Mouse (Mus musculus) limb, embryonic 14.5 days (tissue): ENCODE results near the gene Stpg1. TPM values are rescaled to one million over a fixed set of nuclear protein-coding genes. Genes with fewer than 3 reads are reported as not detected.

Experiments
- ATAC-seq: fragments of 200-750 bp; cut with Nextera tagmentation; 2 replicates; pipeline ENCODE4 v1.8.0; 2017; ENCODE audit warnings: low read depth, moderate number of reproducible peaks, moderate TSS enrichment; ENCODE audit not compliant: low FRiP score
- DNase-seq: peaks from one replicate; pipeline ENCODE4 v3.0.0-alpha.2; 2015; ENCODE audit warnings: low spot score
- H3K27ac ChIP-seq: fragments of 300-500 bp; sonication (generic); replicated peaks from 2 replicates; pipeline ENCODE4 v1.5.1; 2014; ENCODE audit warnings: low read depth, mild to moderate bottlenecking, low read length, moderate library complexity, mixed read lengths
- H3K27me3 ChIP-seq: fragments of 300-500 bp; sonication (generic); 2 replicates; pipeline ENCODE4 v1.6.1; 2014; ENCODE audit warnings: low read length, mixed read lengths; ENCODE audit not compliant: control insufficient read depth, insufficient read depth
- H3K36me3 ChIP-seq: fragments of 300-500 bp; sonication (generic); 2 replicates; pipeline ENCODE4 v1.6.1; 2014; ENCODE audit warnings: mild to moderate bottlenecking, low read length, moderate library complexity, mixed read lengths; ENCODE audit not compliant: control insufficient read depth, insufficient read depth
- H3K4me1 ChIP-seq: fragments of 300-500 bp; sonication (generic); 2 replicates; pipeline ENCODE4 v1.6.1; 2014; ENCODE audit warnings: antibody characterized with exemption, low read length, mixed read lengths; ENCODE audit not compliant: control insufficient read depth, insufficient read depth
- H3K4me2 ChIP-seq: fragments of 300-500 bp; sonication (generic); replicated peaks from 2 replicates; pipeline ENCODE4 v1.6.1; 2014; ENCODE audit warnings: low read depth, mild to moderate bottlenecking, low read length, moderate library complexity; ENCODE audit not compliant: severe bottlenecking
- H3K4me3 ChIP-seq: fragments of 300-500 bp; sonication (generic); replicated peaks from 2 replicates; pipeline ENCODE4 v1.5.1; 2014; ENCODE audit warnings: low read length
- H3K9ac ChIP-seq: fragments of 300-500 bp; sonication (generic); 2 replicates; pipeline ENCODE4 v1.6.1; 2014; ENCODE audit warnings: mild to moderate bottlenecking, low read depth, low read length, moderate library complexity; ENCODE audit not compliant: severe bottlenecking
- H3K9me3 ChIP-seq: fragments of 300-500 bp; sonication (generic); 2 replicates; pipeline ENCODE4 v1.6.1; 2016; ENCODE audit warnings: low read length; ENCODE audit not compliant: control insufficient read depth
- POLR2A ChIP-seq: fragments of 200-500 bp; IDR thresholded peaks from 2 replicates; pipeline ENCODE4 v1.8.0; 2012; ENCODE audit warnings: inconsistent platforms, mild to moderate bottlenecking, moderate library complexity, borderline replicate concordance; ENCODE audit not compliant: insufficient read depth, insufficient read length; ENCODE audit errors: extremely low read depth
- WGBS: fragments of 180-500 bp; shearing (Covaris S2); extraction: QIAGEN DNeasy Blood & Tissue Kit; methylation state at CpG from one replicate; pipeline ENCODE4 v1.1.7; 2014; 5-methylcytosine and 5-hydroxymethylcytosine counted together
- polyA plus RNA-seq, 2 experiments: library from polyadenylated mRNA; depleted of rRNA in 1 of 2; stranded (reverse) in 1 of 2; unstranded in 1 of 2; fragments of >200 nt; fragmentation: Nextera tagmentation in 1 of 2; extraction: Ambion mirVana in 1 of 2; gene quantifications; 2 replicates each; pipeline versions ENCODE4 v1.2.1 to v1.2.3; 2012 to 2014

Gene Stpg1
- polyA plus RNA-seq, 2 experiments, result 0.15 to 0.20 TPM

- Histone ChIP-seq H3K9me3 (no peaks in the 10 kb centered on the region), H3K36me3 (no peaks in the 10 kb centered on the region), H3K27ac (no peak overlapping the region), H3K27me3 (no peaks in the 10 kb centered on the region), H3K9ac (no peak overlapping the region), H3K4me2 (no peak overlapping the region), H3K4me1 (peaks cover 10% of the 10 kb centered on the region; the same call in 1 of the 2 replicates), H3K4me3 (no peak overlapping the region)
- WGBS, result 81% methylated on average over 11 of the region's 11 CpGs
- no peak for TF ChIP-seq POLR2A
- ATAC-seq (no peak), DNase-seq (no peak)
These were observed 11.2 kb downstream of the Stpg1 start for GRCm38 (mm10) chr4:135505794-135506193.

DNA sequence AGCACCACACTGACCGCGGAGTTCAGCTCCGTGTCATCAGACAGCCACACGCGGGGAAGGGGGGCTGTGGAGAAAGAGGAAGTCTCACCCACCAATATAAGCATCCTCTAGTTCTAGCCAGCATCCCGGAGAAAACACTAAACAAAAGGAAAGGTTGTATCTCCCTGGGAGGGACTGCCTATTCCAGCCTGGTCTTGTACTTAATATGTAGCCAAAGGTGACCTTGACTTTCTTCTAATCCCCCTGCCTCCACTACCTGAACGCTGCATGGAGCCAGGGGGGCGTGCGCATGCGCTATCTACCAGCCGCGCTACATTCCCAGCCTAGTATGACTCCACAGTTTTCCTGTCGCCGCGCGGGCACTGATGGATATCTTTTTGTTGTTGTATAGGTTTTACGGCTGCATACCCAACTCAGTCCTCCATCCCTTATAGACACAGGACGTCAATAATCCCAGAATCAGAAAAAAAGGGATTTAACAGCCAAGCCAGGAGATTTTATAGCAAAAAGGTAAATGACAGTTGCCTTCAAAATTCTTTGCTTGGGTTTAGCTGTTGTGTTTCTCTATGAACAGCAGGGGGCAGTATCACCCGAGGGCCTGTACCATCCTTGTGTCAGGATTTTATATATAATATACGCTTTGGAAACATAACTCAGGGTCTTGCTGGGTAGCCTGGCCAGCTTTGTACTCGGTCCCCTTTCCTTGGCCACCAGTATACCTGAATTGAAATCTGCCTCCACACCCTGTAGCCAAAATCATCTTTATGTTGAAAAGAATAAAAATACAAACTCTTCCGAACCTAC is 13.2 kb downstream of the Stpg1 start:
- DNase-seq (peak; percentile 61), ATAC-seq (no peak)
- no peaks in the 10 kb centered on the region for H3K27me3 ChIP-seq
- H3K4me2 ChIP-seq, result peak overlapping the region; percentile 42
- no peaks in the 10 kb centered on the region for H3K9me3 ChIP-seq
- 11% methylated on average over 22 of the region's 22 CpGs for WGBS
- no peak for TF ChIP-seq POLR2A
- H3K9ac ChIP-seq, result 0 out of 2 replicates have a peak overlapping the region, but pooled peaks have one; percentile 21
- H3K4me1 ChIP-seq, result peaks cover 10% of the 10 kb centered on the region; the same call in 1 of the 2 replicates
- peak overlapping the region; percentile 21; the same call in 1 of the 2 replicates for H3K4me3 ChIP-seq
- H3K36me3 ChIP-seq, result no peaks in the 10 kb centered on the region
- no peak overlapping the region for H3K27ac ChIP-seq

GRCm38 (mm10) chr4:135508419-135509039 is 13.9 kb downstream of the Stpg1 start:
- peak; percentile 41; the same call in 1 of the 2 replicates for ATAC-seq
- DNase-seq, result peak; percentile 88

DNA sequence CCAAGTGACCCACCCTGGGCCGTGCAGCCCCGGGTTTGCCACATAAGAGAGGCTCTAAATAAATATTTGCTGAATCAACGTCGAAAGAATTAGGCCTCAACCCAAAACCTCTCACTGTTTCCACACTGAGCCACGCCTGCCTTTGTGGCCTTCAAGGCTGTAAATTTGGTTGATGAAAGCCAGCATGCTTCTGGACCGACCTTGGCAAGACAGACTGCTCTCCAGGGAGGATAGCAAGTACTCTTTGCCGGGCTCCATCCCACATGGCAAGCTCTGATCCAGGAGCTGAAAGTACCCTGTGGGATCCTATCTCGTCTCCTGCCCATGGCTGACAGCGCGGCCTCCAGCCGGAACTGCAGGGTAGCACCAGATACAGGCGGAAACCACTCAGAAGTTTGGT is 14.9 kb downstream of the Stpg1 start:
- no peak for TF ChIP-seq POLR2A
- Histone ChIP-seq H3K9ac (no peak overlapping the region), H3K9me3 (no peaks in the 10 kb centered on the region), H3K4me2 (no peak overlapping the region), H3K4me3 (no peak overlapping the region), H3K36me3 (no peaks in the 10 kb centered on the region), H3K27ac (no peak overlapping the region), H3K4me1 (peaks cover 10% of the 10 kb centered on the region; the same call in 1 of the 2 replicates), H3K27me3 (no peaks in the 10 kb centered on the region)
- DNase-seq (no peak), ATAC-seq (no peak)
- WGBS, result 53% methylated on average over 12 of the region's 12 CpGs

More at GRCm38 (mm10) chr4:135508419-135509039, 13.9 kb downstream of the Stpg1 start:
- H3K9me3 ChIP-seq, result no peaks in the 10 kb centered on the region
- WGBS, result 13% methylated on average over 13 of the region's 13 CpGs
- TF ChIP-seq POLR2A, result no peak
- H3K36me3 ChIP-seq, result no peaks in the 10 kb centered on the region
- peak overlapping the region; percentile 43 for H3K4me2 ChIP-seq
- no peak overlapping the region for H3K27ac ChIP-seq
- peaks cover 10% of the 10 kb centered on the region; the same call in 1 of the 2 replicates for H3K4me1 ChIP-seq
- 0 out of 2 replicates have a peak overlapping the region, but pooled peaks have one; percentile 16 for H3K4me3 ChIP-seq
- no peaks in the 10 kb centered on the region for H3K27me3 ChIP-seq
- H3K9ac ChIP-seq, result peak overlapping the region; percentile 34; the same call in 1 of the 2 replicates

- no peaks in the 10 kb centered on the region for H3K9me3 ChIP-seq
- no peaks in the 10 kb centered on the region for H3K27me3 ChIP-seq
- DNase-seq, result no peak
- TF ChIP-seq POLR2A, result no peak
- WGBS, result 88% methylated on average over 7 of the region's 7 CpGs
- ATAC-seq, result no peak
- no peak overlapping the region for H3K9ac ChIP-seq
- no peak overlapping the region for H3K4me2 ChIP-seq
- no peaks in the 10 kb centered on the region for H3K36me3 ChIP-seq
- H3K4me3 ChIP-seq, result no peak overlapping the region
- peaks cover 4% of the 10 kb centered on the region for H3K4me1 ChIP-seq
- no peak overlapping the region for H3K27ac ChIP-seq
These were observed 19.3 kb downstream of the Stpg1 start for GRCm38 (mm10) chr4:135513865-135514264.
